Mouse (Mus musculus): ENCODE results near the gene Stard3nl. TPM values are rescaled to one million over a fixed set of nuclear protein-coding genes. Genes with fewer than 3 reads are reported as not detected.

The Stard3nl gene
- 10 to 100 TPM; 18.9 to 22.3 TPM for total RNA-seq (2023)

DNA sequence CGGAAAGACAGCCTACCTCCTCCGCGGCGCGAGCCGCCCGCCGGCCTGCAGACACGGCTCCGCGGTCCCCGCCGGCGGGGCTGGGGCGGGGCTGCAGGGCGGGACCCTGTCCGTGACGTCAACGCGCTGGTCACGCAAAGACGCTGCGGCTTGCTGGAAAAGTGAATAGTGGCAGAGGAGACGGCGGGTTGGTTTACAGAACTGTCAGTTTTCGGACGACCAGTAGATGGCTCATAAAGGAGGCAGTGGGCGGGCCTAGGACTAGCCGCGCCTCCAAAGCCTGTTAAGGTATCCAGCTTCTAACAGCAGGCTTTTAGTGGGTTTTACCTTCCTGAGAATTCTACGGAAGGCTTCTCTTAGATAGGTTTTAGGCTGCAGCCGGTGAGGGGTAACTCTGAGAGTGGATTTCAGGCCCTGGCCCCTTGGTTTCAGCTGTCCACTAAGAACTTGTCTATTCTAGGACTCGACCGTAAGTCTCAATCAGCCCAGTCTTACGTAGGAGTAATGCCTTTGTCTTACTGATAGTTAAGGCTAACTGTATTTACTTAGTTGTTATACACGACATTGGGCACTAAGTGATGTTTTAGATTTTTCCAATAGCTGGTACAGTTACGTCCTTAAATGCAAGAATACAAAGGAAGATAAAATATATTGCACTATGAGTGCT, at the start of gene Stard3nl:
Gene Stard3nl, minus strand, starts transcription at position 108 of the 667 bp plus-strand sequence.

Other genes starting within 250 kb of the Stard3nl start
- gene Epdr1, start 224.1 kb upstream of the Stard3nl start, total RNA-seq (2023): not detected
- not detected for gene Sfrp4, start 227.3 kb upstream of the Stard3nl start, total RNA-seq (2023)

Data from B cell, adult 67 days (primary cell).